Mouse (Mus musculus): ENCODE data around the gene Tnfsf12. TPM values are rescaled to one million over a fixed set of nuclear protein-coding genes. Genes with fewer than 3 reads are reported as not detected.
A peak's percentile ranks its signal among the peaks of the same experiment; 100 is the strongest.

Gene Tnfsf12
- polyA plus RNA-seq, 1 experiment from 2014 or later, result 13.6 TPM

GRCm38 (mm10) chr11:69666665-69667005 is 29.0 kb downstream of the Tnfsf12 start:
- peaks cover 8% of the 10 kb centered on the region; the same call in 1 of the 2 replicates for H3K4me1 ChIP-seq (ENCODE audit: insufficient read depth, low read depth, low read length)
- H3K9me3 ChIP-seq (ENCODE audit: low read length), result no peaks in the 10 kb centered on the region
- 89% methylated on average over 3 of the region's 3 CpGs for WGBS
- no peak overlapping the region for H3K4me3 ChIP-seq (ENCODE audit: low read depth, low read length)
- ATAC-seq (no peak), DNase-seq (ENCODE audit: low spot score) (no peak)
- H3K27me3 ChIP-seq (replicated peaks; ENCODE audit: insufficient read depth, low read length), result no peaks in the 10 kb centered on the region
- no peak overlapping the region for H3K4me2 ChIP-seq (replicated peaks; ENCODE audit: low read depth, low read length)
- no peak overlapping the region; the same call in 1 of the 2 replicates for H3K27ac ChIP-seq (ENCODE audit: low read length)
- TF ChIP-seq CTCF (IDR thresholded peaks at IDR 0.05) (no peak), EP300 (IDR thresholded peaks at IDR 0.05) (no peak)
- H3K9ac ChIP-seq (replicated peaks; ENCODE audit: low read depth), result no peak overlapping the region
- H3K36me3 ChIP-seq (ENCODE audit: insufficient read depth, low read length), result peaks cover 22% of the 10 kb centered on the region; the same call in 1 of the 2 replicates

- peak within 1 kb of the TSS; percentile 20; the same call in 1 of the 2 replicates for H3K27ac ChIP-seq (ENCODE audit: low read length)
- TF ChIP-seq EP300 (IDR thresholded peaks at IDR 0.05) (peak; percentile 63), CTCF (IDR thresholded peaks at IDR 0.05) (no peak)
- H3K4me2 ChIP-seq (replicated peaks; ENCODE audit: low read depth, low read length), result no peak within 1 kb of the TSS
- ATAC-seq (peak; percentile 6; the same call in 1 of the 2 replicates), DNase-seq (ENCODE audit: low spot score) (peak; percentile 89)
- WGBS, result 27% methylated on average over 7 of the region's 7 CpGs
- peaks cover 22% of the 10 kb centered on the region; the same call in 1 of the 2 replicates for H3K36me3 ChIP-seq (ENCODE audit: insufficient read depth, low read length)
- no peaks in the 10 kb centered on the region for H3K9me3 ChIP-seq (ENCODE audit: low read length)
- H3K27me3 ChIP-seq (replicated peaks; ENCODE audit: insufficient read depth, low read length), result no peaks in the 10 kb centered on the region
- peaks cover 12% of the 10 kb centered on the region; the same call in 1 of the 2 replicates for H3K4me1 ChIP-seq (ENCODE audit: insufficient read depth, low read depth, low read length)
- H3K4me3 ChIP-seq (ENCODE audit: low read depth, low read length), result no peak within 1 kb of the TSS
- no peak within 1 kb of the TSS for H3K9ac ChIP-seq (replicated peaks; ENCODE audit: low read depth)
Observed at GRCm38 (mm10) chr11:69665961-69666664, 29.5 kb downstream of the Tnfsf12 start, which contains the start of gene Cd68. Cd68 (minus strand) TSS chr11:69666153.

DNA sequence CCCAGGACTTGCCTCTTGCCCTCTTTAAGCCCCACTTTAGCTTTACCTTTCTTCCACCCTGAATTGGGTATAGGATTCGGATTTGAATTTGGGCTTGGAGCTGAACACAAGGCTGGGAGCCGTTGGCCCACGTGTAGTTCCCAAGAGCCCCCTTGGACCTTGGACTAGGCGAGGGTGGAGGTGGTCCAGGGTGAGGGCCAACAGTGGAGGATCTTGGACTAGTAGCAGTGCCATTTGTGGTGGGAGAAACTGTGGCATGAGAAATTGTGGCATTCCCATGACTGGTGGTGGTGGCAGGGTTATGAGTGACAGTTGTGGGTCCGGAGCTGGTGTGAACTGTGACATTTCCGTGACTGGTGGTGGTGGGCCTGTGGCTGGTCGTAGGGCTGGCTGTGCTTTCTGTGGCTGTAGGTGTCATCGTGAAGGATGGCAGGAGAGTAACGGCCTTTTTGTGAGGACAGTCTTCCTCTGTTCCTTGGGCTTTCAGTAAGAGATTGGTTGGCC is 30.1 kb downstream of the Tnfsf12 start:
- H3K4me3 ChIP-seq (ENCODE audit: low read depth, low read length), result no peak overlapping the region
- ATAC-seq (no peak), DNase-seq (ENCODE audit: low spot score) (no peak)
- no peak overlapping the region for H3K9ac ChIP-seq (replicated peaks; ENCODE audit: low read depth)
- H3K4me2 ChIP-seq (replicated peaks; ENCODE audit: low read depth, low read length), result no peak overlapping the region
- no peak for TF ChIP-seq CTCF (IDR thresholded peaks at IDR 0.05)
- TF ChIP-seq EP300 (IDR thresholded peaks at IDR 0.05), result no peak
- peaks cover 12% of the 10 kb centered on the region; the same call in 1 of the 2 replicates for H3K4me1 ChIP-seq (ENCODE audit: insufficient read depth, low read depth, low read length)
- no peaks in the 10 kb centered on the region for H3K27me3 ChIP-seq (replicated peaks; ENCODE audit: insufficient read depth, low read length)
- H3K36me3 ChIP-seq (ENCODE audit: insufficient read depth, low read length), result peaks cover 22% of the 10 kb centered on the region; the same call in 1 of the 2 replicates
- H3K9me3 ChIP-seq (ENCODE audit: low read length), result no peaks in the 10 kb centered on the region
- WGBS, result 55% methylated on average over 9 of the region's 9 CpGs
- peak overlapping the region; percentile 20; the same call in 1 of the 2 replicates for H3K27ac ChIP-seq (ENCODE audit: low read length)

- no peak overlapping the region for H3K4me2 ChIP-seq (replicated peaks; ENCODE audit: low read depth, low read length)
Observed at GRCm38 (mm10) chr11:69664841-69665240, 30.8 kb downstream of the Tnfsf12 start.

DNA sequence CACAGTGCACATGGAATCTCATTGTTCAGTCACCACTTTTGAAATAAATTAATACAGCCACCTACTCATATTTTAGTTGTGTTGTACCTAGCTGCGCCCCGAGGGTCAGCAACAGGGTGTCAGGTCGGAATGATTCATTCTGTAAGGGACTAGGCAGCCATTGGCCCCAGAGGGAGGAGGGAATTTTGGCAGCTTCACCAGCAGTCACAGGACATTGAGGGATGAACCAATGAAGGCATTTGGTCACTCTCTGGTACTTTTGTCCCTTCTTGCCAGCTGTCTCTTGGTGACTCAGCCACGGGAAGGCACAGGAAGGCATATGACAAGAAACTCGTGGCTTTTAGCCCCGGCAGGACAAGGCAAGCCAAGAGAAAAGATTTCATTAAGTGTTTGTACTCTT is 31.9 kb downstream of the Tnfsf12 start:
- Histone ChIP-seq H3K4me1 (ENCODE audit: insufficient read depth, low read depth, low read length) (peaks cover 12% of the 10 kb centered on the region; the same call in 1 of the 2 replicates), H3K9ac (replicated peaks; ENCODE audit: low read depth) (no peak overlapping the region), H3K9me3 (ENCODE audit: low read length) (no peaks in the 10 kb centered on the region), H3K27me3 (replicated peaks; ENCODE audit: insufficient read depth, low read length) (no peaks in the 10 kb centered on the region), H3K36me3 (ENCODE audit: insufficient read depth, low read length) (peaks cover 14% of the 10 kb centered on the region; the same call in 1 of the 2 replicates), H3K27ac (ENCODE audit: low read length) (peak overlapping the region; percentile 96), H3K4me3 (ENCODE audit: low read depth, low read length) (no peak overlapping the region), H3K4me2 (replicated peaks; ENCODE audit: low read depth, low read length) (no peak overlapping the region)
- peak; percentile 43 for DNase-seq (ENCODE audit: low spot score)
- 69% methylated on average over 6 of the region's 6 CpGs for WGBS
- no peak for ATAC-seq
- TF ChIP-seq CTCF (IDR thresholded peaks at IDR 0.05) (no peak), EP300 (IDR thresholded peaks at IDR 0.05) (no peak)

More at GRCm38 (mm10) chr11:69664841-69665240, 30.8 kb downstream of the Tnfsf12 start:
- H3K27ac ChIP-seq (ENCODE audit: low read length), result 0 out of 2 replicates have a peak overlapping the region, but pooled peaks have one; percentile 20
- TF ChIP-seq EP300 (IDR thresholded peaks at IDR 0.05), result no peak
- H3K36me3 ChIP-seq (ENCODE audit: insufficient read depth, low read length), result peaks cover 19% of the 10 kb centered on the region; the same call in 1 of the 2 replicates
- WGBS, result 89% methylated on average over 7 of the region's 7 CpGs
- H3K4me3 ChIP-seq (ENCODE audit: low read depth, low read length), result no peak overlapping the region
- no peak for DNase-seq (ENCODE audit: low spot score)
- no peaks in the 10 kb centered on the region for H3K27me3 ChIP-seq (replicated peaks; ENCODE audit: insufficient read depth, low read length)
- H3K4me1 ChIP-seq (ENCODE audit: insufficient read depth, low read depth, low read length), result peaks cover 12% of the 10 kb centered on the region; the same call in 1 of the 2 replicates
- H3K9ac ChIP-seq (replicated peaks; ENCODE audit: low read depth), result no peak overlapping the region
- H3K9me3 ChIP-seq (ENCODE audit: low read length), result no peaks in the 10 kb centered on the region
- ATAC-seq, result no peak

- TF ChIP-seq CTCF (IDR thresholded peaks at IDR 0.05) (no peak), EP300 (IDR thresholded peaks at IDR 0.05) (no peak)
- peaks cover 15% of the 10 kb centered on the region; the same call in 1 of the 2 replicates for H3K36me3 ChIP-seq (ENCODE audit: insufficient read depth, low read length)
- DNase-seq (ENCODE audit: low spot score) (no peak), ATAC-seq (no peak)
- WGBS, result 70% methylated on average over 13 of the region's 13 CpGs
- peak overlapping the region; percentile 54 for H3K4me3 ChIP-seq (ENCODE audit: low read depth, low read length)
- peak overlapping the region; percentile 43; the same call in 1 of the 2 replicates for H3K9ac ChIP-seq (replicated peaks; ENCODE audit: low read depth)
- H3K9me3 ChIP-seq (ENCODE audit: low read length), result no peaks in the 10 kb centered on the region
- H3K4me2 ChIP-seq (replicated peaks; ENCODE audit: low read depth, low read length), result peak overlapping the region; percentile 52
- H3K27ac ChIP-seq (ENCODE audit: low read length), result peak overlapping the region; percentile 96
- peaks cover 12% of the 10 kb centered on the region; the same call in 1 of the 2 replicates for H3K4me1 ChIP-seq (ENCODE audit: insufficient read depth, low read depth, low read length)
- H3K27me3 ChIP-seq (replicated peaks; ENCODE audit: insufficient read depth, low read length), result no peaks in the 10 kb centered on the region
Observed at GRCm38 (mm10) chr11:69662967-69663671, 32.5 kb downstream of the Tnfsf12 start.
